Mouse (Mus musculus) heart, embryonic 12.5 days (tissue): ENCODE data around the gene Cdc42bpb. TPM values are rescaled to one million over a fixed set of nuclear protein-coding genes. Genes with fewer than 3 reads are reported as not detected.

ENCODE experiments used
- ATAC-seq: fragments of 200-750 bp; cut with Nextera tagmentation; 2 replicates; pipeline ENCODE4 v1.8.0; 2017; ENCODE audit warnings: moderate TSS enrichment, moderate library complexity; ENCODE audit not compliant: insufficient number of reproducible peaks, low FRiP score
- H3K27ac ChIP-seq: fragments of 300-500 bp; sonication (generic); 2 replicates; pipeline ENCODE4 v1.5.1; 2016; ENCODE audit warnings: mild to moderate bottlenecking, moderate library complexity; ENCODE audit not compliant: poor library complexity, severe bottlenecking
- H3K27me3 ChIP-seq: fragments of 300-500 bp; sonication (generic); replicated peaks from 2 replicates; pipeline ENCODE4 v1.6.1; 2016; ENCODE audit warnings: mild to moderate bottlenecking, moderate library complexity
- H3K36me3 ChIP-seq: fragments of 300-500 bp; sonication (generic); 2 replicates; pipeline ENCODE4 v1.6.1; 2016; ENCODE audit warnings: mild to moderate bottlenecking, moderate library complexity
- H3K4me1 ChIP-seq: fragments of 300-500 bp; sonication (generic); replicated peaks from 2 replicates; pipeline ENCODE4 v1.6.1; 2016; ENCODE audit warnings: mild to moderate bottlenecking
- H3K4me2 ChIP-seq: fragments of 300-500 bp; sonication (generic); 2 replicates; pipeline ENCODE4 v1.6.1; 2016; ENCODE audit warnings: mild to moderate bottlenecking, moderate library complexity
- H3K4me3 ChIP-seq: fragments of 300-500 bp; sonication (generic); 2 replicates; pipeline ENCODE4 v1.5.1; 2016; ENCODE audit warnings: mild to moderate bottlenecking
- H3K9ac ChIP-seq: fragments of 300-500 bp; sonication (generic); 2 replicates; pipeline ENCODE4 v1.6.1; 2016; ENCODE audit warnings: mild to moderate bottlenecking, moderate library complexity
- H3K9me3 ChIP-seq: fragments of 300-500 bp; sonication (generic); replicated peaks from 2 replicates; pipeline ENCODE4 v1.6.1; 2016; ENCODE audit warnings: mild to moderate bottlenecking, moderate library complexity
- WGBS: fragments of 180-500 bp; shearing (Covaris S2); methylation state at CpG from one replicate; pipeline ENCODE4 v1.1.7; 2016; 5-methylcytosine and 5-hydroxymethylcytosine counted together
- polyA plus RNA-seq: library from polyadenylated mRNA; unstranded; fragments of >200 nt; fragmentation: Nextera tagmentation; extraction: Ambion mirVana; gene quantifications from 2 replicates; pipeline ENCODE4 v1.2.1, GENCODE M21; 2016

The Cdc42bpb gene
- polyA plus RNA-seq, 1 experiment from 2014 or later, result 33.5 TPM

- ATAC-seq, result 0 out of 2 replicates have a peak, but pooled peaks have one; percentile 14
- H3K27me3 ChIP-seq, result peaks cover 36% of the 10 kb centered on the region
- 15% methylated on average over 12 of the region's 12 CpGs for WGBS
Measured at GRCm38 (mm10) chr12:111412581-111413284, 35.2 kb upstream of the Cdc42bpb start.

GRCm38 (mm10) chr12:111411631-111412355 lies 34.3 kb upstream of the Cdc42bpb start:
- peaks cover 38% of the 10 kb centered on the region for H3K4me1 ChIP-seq
- no peak for ATAC-seq
- peaks cover 46% of the 10 kb centered on the region for H3K27me3 ChIP-seq
- no peak overlapping the region for H3K27ac ChIP-seq
- no peaks in the 10 kb centered on the region for H3K36me3 ChIP-seq
- no peak overlapping the region for H3K4me2 ChIP-seq
- no peaks in the 10 kb centered on the region for H3K9me3 ChIP-seq
- 70% methylated on average over 8 of the region's 8 CpGs for WGBS
- no peak overlapping the region for H3K9ac ChIP-seq
- H3K4me3 ChIP-seq, result no peak overlapping the region

More at GRCm38 (mm10) chr12:111412581-111413284, 35.2 kb upstream of the Cdc42bpb start:
- H3K36me3 ChIP-seq, result no peaks in the 10 kb centered on the region
- peak overlapping the region; percentile 73 for H3K4me2 ChIP-seq
- H3K27ac ChIP-seq, result peak overlapping the region; percentile 77
- no peaks in the 10 kb centered on the region for H3K9me3 ChIP-seq
- H3K4me1 ChIP-seq, result peaks cover 43% of the 10 kb centered on the region
- H3K4me3 ChIP-seq, result peak overlapping the region; percentile 47
- peak overlapping the region; percentile 69 for H3K9ac ChIP-seq

GRCm38 (mm10) chr12:111409583-111409982 lies 32.1 kb upstream of the Cdc42bpb start:
- Histone ChIP-seq H3K27me3 (peaks cover 58% of the 10 kb centered on the region), H3K4me2 (no peak overlapping the region), H3K9ac (no peak overlapping the region), H3K36me3 (no peaks in the 10 kb centered on the region), H3K9me3 (no peaks in the 10 kb centered on the region), H3K4me1 (peaks cover 37% of the 10 kb centered on the region), H3K4me3 (no peak overlapping the region), H3K27ac (no peak overlapping the region)
- no peak for ATAC-seq
- 45% methylated on average over 5 of the region's 5 CpGs for WGBS

GRCm38 (mm10) chr12:111406622-111407021 lies 29.1 kb upstream of the Cdc42bpb start, which contains the start of gene Lbhd2:
TSS of gene Lbhd2 (plus strand) at chr12:111406809.
- Histone ChIP-seq H3K4me1 (peaks cover 18% of the 10 kb centered on the region), H3K36me3 (no peaks in the 10 kb centered on the region), H3K4me2 (peak within 1 kb of the TSS; percentile 63), H3K9ac (peak within 1 kb of the TSS; percentile 67; the same call in 1 of the 2 replicates), H3K27ac (no peak within 1 kb of the TSS), H3K9me3 (no peaks in the 10 kb centered on the region), H3K4me3 (peak within 1 kb of the TSS; percentile 35), H3K27me3 (peaks cover 64% of the 10 kb centered on the region)
- no peak for ATAC-seq
- 1% methylated on average over 24 of the region's 24 CpGs for WGBS

GRCm38 (mm10) chr12:111404880-111405279 lies 27.4 kb upstream of the Cdc42bpb start:
- H3K4me2 ChIP-seq, result no peak overlapping the region
- no peak for ATAC-seq
- peaks cover 57% of the 10 kb centered on the region for H3K27me3 ChIP-seq
- no peak overlapping the region for H3K27ac ChIP-seq
- WGBS, result 56% methylated on average over 10 of the region's 10 CpGs
- H3K9me3 ChIP-seq, result no peaks in the 10 kb centered on the region
- no peaks in the 10 kb centered on the region for H3K36me3 ChIP-seq
- H3K9ac ChIP-seq, result no peak overlapping the region
- H3K4me1 ChIP-seq, result peaks cover 15% of the 10 kb centered on the region
- H3K4me3 ChIP-seq, result no peak overlapping the region

- WGBS, result 20% methylated on average over 15 of the region's 15 CpGs
- no peaks in the 10 kb centered on the region for H3K9me3 ChIP-seq
- no peak for ATAC-seq
- H3K4me1 ChIP-seq, result peaks cover 14% of the 10 kb centered on the region
- peaks cover 28% of the 10 kb centered on the region for H3K27me3 ChIP-seq
- H3K9ac ChIP-seq, result 0 out of 2 replicates have a peak overlapping the region, but pooled peaks have one; percentile 13
- no peak overlapping the region for H3K27ac ChIP-seq
- H3K4me3 ChIP-seq, result no peak overlapping the region
- peak overlapping the region; percentile 20; the same call in 1 of the 2 replicates for H3K4me2 ChIP-seq
- H3K36me3 ChIP-seq, result no peaks in the 10 kb centered on the region
Measured at GRCm38 (mm10) chr12:111401454-111402184, 24.1 kb upstream of the Cdc42bpb start.

GRCm38 (mm10) chr12:111396997-111397396 lies 19.5 kb upstream of the Cdc42bpb start:
- no peak overlapping the region for H3K4me3 ChIP-seq
- no peaks in the 10 kb centered on the region for H3K36me3 ChIP-seq
- no peaks in the 10 kb centered on the region for H3K9me3 ChIP-seq
- no peak overlapping the region for H3K27ac ChIP-seq
- WGBS, result 48% methylated on average over 5 of the region's 5 CpGs
- no peak overlapping the region for H3K9ac ChIP-seq
- H3K4me2 ChIP-seq, result no peak overlapping the region
- peaks cover 9% of the 10 kb centered on the region for H3K4me1 ChIP-seq
- ATAC-seq, result no peak
- H3K27me3 ChIP-seq, result peaks cover 10% of the 10 kb centered on the region

GRCm38 (mm10) chr12:111394008-111394407 lies 16.5 kb upstream of the Cdc42bpb start:
- no peak for ATAC-seq
- Histone ChIP-seq H3K4me2 (no peak overlapping the region), H3K4me1 (peaks cover 5% of the 10 kb centered on the region; the same call in 1 of the 2 replicates), H3K36me3 (no peaks in the 10 kb centered on the region), H3K27ac (no peak overlapping the region), H3K4me3 (no peak overlapping the region), H3K27me3 (peaks cover 3% of the 10 kb centered on the region; the same call in 1 of the 2 replicates), H3K9me3 (no peaks in the 10 kb centered on the region), H3K9ac (no peak overlapping the region)
- 77% methylated on average over 6 of the region's 6 CpGs for WGBS

GRCm38 (mm10) chr12:111387146-111387545 lies 9.6 kb upstream of the Cdc42bpb start:
- H3K36me3 ChIP-seq, result no peaks in the 10 kb centered on the region
- peaks cover 15% of the 10 kb centered on the region for H3K4me1 ChIP-seq
- H3K9ac ChIP-seq, result no peak overlapping the region
- no peaks in the 10 kb centered on the region for H3K27me3 ChIP-seq
- no peak overlapping the region for H3K4me3 ChIP-seq
- no peak for ATAC-seq
- H3K4me2 ChIP-seq, result peak overlapping the region; percentile 19; the same call in 1 of the 2 replicates
- 83% methylated on average over 4 of the region's 4 CpGs for WGBS
- peaks cover 5% of the 10 kb centered on the region for H3K9me3 ChIP-seq
- H3K27ac ChIP-seq, result peak overlapping the region; percentile 65

- no peak overlapping the region for H3K4me3 ChIP-seq
- peaks cover 5% of the 10 kb centered on the region for H3K9me3 ChIP-seq
- no peaks in the 10 kb centered on the region for H3K27me3 ChIP-seq
- ATAC-seq, result peak; percentile 90
- no peaks in the 10 kb centered on the region for H3K36me3 ChIP-seq
- peak overlapping the region; percentile 65 for H3K27ac ChIP-seq
- H3K4me1 ChIP-seq, result peaks cover 15% of the 10 kb centered on the region
- H3K9ac ChIP-seq, result no peak overlapping the region
- H3K4me2 ChIP-seq, result peak overlapping the region; percentile 19; the same call in 1 of the 2 replicates
- 27% methylated on average over 8 of the region's 8 CpGs for WGBS
Measured at GRCm38 (mm10) chr12:111386642-111387120, 9.2 kb upstream of the Cdc42bpb start.
